Mouse (Mus musculus) gastrocnemius, postnatal 10 days (tissue): ENCODE measurements around the gene H2al1g. TPM values are rescaled to one million over a fixed set of nuclear protein-coding genes. Genes with fewer than 3 reads are reported as not detected.

Experiments used
- total RNA-seq, 2 experiments: library from RNA; stranded (reverse); gene quantifications; 2 replicates each; pipeline ENCODE4 v1.2.3; 2021

H2al1g gene
- total RNA-seq, 2 experiments from 2014 or later = not detected

Other genes starting within 250 kb of the H2al1g start
- gene H2al1a, start 19.0 kb upstream of the H2al1g start, total RNA-seq = not detected
- not detected for gene H2al1b, start 15.8 kb upstream of the H2al1g start, total RNA-seq
- not detected for gene H2al1c, start 12.6 kb upstream of the H2al1g start, total RNA-seq
- not detected for gene H2al1d, start 9.4 kb upstream of the H2al1g start, total RNA-seq
- not detected for gene H2al1e, start 6.3 kb upstream of the H2al1g start, total RNA-seq
- gene H2al1f, start 3.1 kb upstream of the H2al1g start, total RNA-seq = not detected
- not detected for gene H2al1h, start 3.2 kb downstream of the H2al1g start, total RNA-seq
- gene H2al1i, start 6.4 kb downstream of the H2al1g start, total RNA-seq = not detected
- gene H2al1j, start 9.6 kb downstream of the H2al1g start, total RNA-seq = not detected